In genomic region chr5:64852656-64853398, GRCm38 (mm10) we compare ENCODE assay signal across 9 mouse cellular contexts. TPM values are rescaled to one million over a fixed set of nuclear protein-coding genes. Genes with fewer than 3 reads are reported as not detected.
A peak's percentile ranks its signal among the peaks of the same experiment; 100 is the strongest.
DNase-seq lines count a peak whose midpoint lies in the region; ATAC-seq and TF ChIP-seq lines count a peak whose summit lies in the region.
"Had no signal": no experiment of that assay in that cellular context is flagged by ENCODE, and none has a peak within 500 bp of the region (broad histone marks: within the 10 kb centered on the region; RNA-seq: fewer than 3 reads in every experiment).

No protein-coding gene starts in this region.

- H3K27me3 ChIP-seq in heart, embryonic 16.5 days (ENCODE audit: control insufficient read depth, insufficient read depth, low read length): no peaks in the 10 kb centered on the region
- no peaks in the 10 kb centered on the region for H3K27me3 ChIP-seq in forebrain, embryonic 16.5 days (replicated peaks; ENCODE audit: control insufficient read depth, insufficient read depth, low read length)
- H3K27me3 ChIP-seq: liver, embryonic 13.5 days had no signal

- peaks cover 10% of the 10 kb centered on the region for H3K4me1 ChIP-seq in heart, embryonic 16.5 days (ENCODE audit: control insufficient read depth, insufficient read depth, low read length)
- H3K4me1 ChIP-seq in forebrain, embryonic 16.5 days (replicated peaks; ENCODE audit: control insufficient read depth, insufficient read depth, low read length): peaks cover 8% of the 10 kb centered on the region

- peak overlapping the region; percentile 68 for H3K27ac ChIP-seq in heart, embryonic 16.5 days (ENCODE audit: low read length)
- H3K27ac ChIP-seq in forebrain, embryonic 16.5 days (ENCODE audit: low read length): peak overlapping the region; percentile 60
- H3K27ac ChIP-seq in layer of hippocampus, adult 2 months: no peak overlapping the region
- H3K27ac ChIP-seq: liver, embryonic 13.5 days had no signal

- no peak overlapping the region; the same call in 1 of the 2 replicates for H3K9ac ChIP-seq in heart, embryonic 16.5 days (ENCODE audit: low read length)
- H3K9ac ChIP-seq in forebrain, embryonic 16.5 days (replicated peaks; ENCODE audit: low read depth, low read length): no peak overlapping the region
- H3K9ac ChIP-seq: liver, embryonic 13.5 days had no signal

- H3K9me3 ChIP-seq in heart, embryonic 16.5 days (replicated peaks; ENCODE audit: control insufficient read depth, low read length): peaks cover 16% of the 10 kb centered on the region
- H3K9me3 ChIP-seq in forebrain, embryonic 16.5 days (ENCODE audit: control insufficient read depth, low read length): peaks cover 6% of the 10 kb centered on the region

- H3K4me3 ChIP-seq in heart, embryonic 16.5 days (ENCODE audit: low read length): no peak overlapping the region
- H3K4me3 ChIP-seq in forebrain, embryonic 16.5 days (replicated peaks; ENCODE audit: low read length): no peak overlapping the region
- no peak overlapping the region for H3K4me3 ChIP-seq in layer of hippocampus, adult 2 months
- H3K4me3 ChIP-seq: liver, embryonic 13.5 days had no signal

- WGBS in heart, embryonic 16.5 days: 50% methylated on average over 5 of the region's 5 CpGs
- WGBS in forebrain, embryonic 16.5 days: 41% methylated on average over 5 of the region's 5 CpGs

- DNase-seq in heart, postnatal 25 days (ENCODE audit: low spot score): no peak
- DNase-seq in ES-CJ7 (ENCODE audit: low read depth, low spot score): peak; percentile 61
- DNase-seq in kidney, postnatal 36 days: peak; percentile 60 to 77
- DNase-seq in ovary, postnatal 36 days (ENCODE audit: low spot score): no peak
- DNase-seq in layer of hippocampus, adult 2 months (ENCODE audit: low spot score in 2 of 2): no peak
- DNase-seq: liver, embryonic 13.5 days had no signal

- H3K36me3 ChIP-seq in heart, embryonic 16.5 days (ENCODE audit: control insufficient read depth, insufficient read depth): 0 out of 2 replicates have a peak, but pooled peaks cover 2% of the 10 kb centered on the region
- H3K36me3 ChIP-seq in forebrain, embryonic 16.5 days (ENCODE audit: control insufficient read depth, insufficient read depth): no peaks in the 10 kb centered on the region
- H3K36me3 ChIP-seq: liver, embryonic 13.5 days had no signal

- no peak for TF ChIP-seq CTCF in layer of hippocampus, adult 2 months (conservative IDR thresholded peaks at IDR 0.05)

- intact Hi-C loops in heart, postnatal 25 days (cut with DNase I): no loop called here

- peak; percentile 41; the same call in 1 of the 2 replicates for ATAC-seq in heart, embryonic 16.5 days (replicated peaks; ENCODE audit: extremely low read depth, insufficient read depth, low FRiP score)
- ATAC-seq in forebrain, embryonic 16.5 days: peak; percentile 83
- no peak; the same call in 1 of the 2 replicates for ATAC-seq in erythroblast, adult 5-6 weeks (replicated peaks; ENCODE audit: low FRiP score, poor library complexity, severe bottlenecking)

- no peak overlapping the region for H3K4me2 ChIP-seq in heart, embryonic 16.5 days (ENCODE audit: low read depth, low read length)
- no peak overlapping the region for H3K4me2 ChIP-seq in forebrain, embryonic 16.5 days (ENCODE audit: low read length)
- H3K4me2 ChIP-seq: liver, embryonic 13.5 days had no signal

RNA-seq across cellular contexts. Expression of gene Klf3, which starts 49.6 kb away (rescaled TPM):
- polyA plus RNA-seq in heart, embryonic 16.5 days (2015; fragmentation: Nextera tagmentation; extraction: Ambion mirVana): 41.2 and 41.9 TPM in 2 replicates
- 10 to 100 TPM; 43.6 to 55.6 TPM for total RNA-seq in heart, postnatal 25 days (2021)
- polyA plus RNA-seq in forebrain, embryonic 16.5 days (2015; fragmentation: Nextera tagmentation; extraction: Ambion mirVana): 30.9 and 32.9 TPM in 2 replicates
- total RNA-seq in layer of hippocampus, adult 2 months (2021): 10 to 100 TPM; 55.0 to 55.2 TPM
- total RNA-seq in erythroblast, adult 5-6 weeks (2015; ENCODE audit: low replicate concordance): 207 and 277 TPM in 2 replicates
- 170 and 195 TPM in 2 replicates for total RNA-seq in erythroblast, adult 5-6 weeks (2017; ENCODE audit: low replicate concordance)

Comparison
In these comparisons a context has a peak if more than half of its experiments do, and no peak if none do; other contexts are left out.
1. DNase-seq: peak in ES-CJ7 (single experiment) and kidney, postnatal 36 days (2 of 2); none in heart, postnatal 25 days (single experiment), ovary, postnatal 36 days (single experiment) and layer of hippocampus, adult 2 months (0 of 2).